Mouse (Mus musculus): ENCODE measurements around the gene Olfr1305.

The Olfr1305 gene

GRCm38 (mm10) chr2:111877049-111877448 is at the start of gene Olfr1305:
Gene Olfr1305 (minus strand): TSS chr2:111877149.
- DNase-seq (ENCODE audit: low read depth, low spot score) = no peak

GRCm38 (mm10) chr2:111916171-111916570 is 39.2 kb upstream of the Olfr1305 start, which contains the start of gene Olfr1306:
Gene Olfr1306 (minus strand): TSS chr2:111916271.
- no peak for DNase-seq (ENCODE audit: low read depth, low spot score)

GRCm38 (mm10) chr2:111820240-111820639 is 56.7 kb downstream of the Olfr1305 start, which contains the start of gene Olfr1303:
Gene Olfr1303 (minus strand): TSS chr2:111820340.
- no peak for DNase-seq (ENCODE audit: low read depth, low spot score)
